In genomic region chr2:137063829-137064228, GRCm38 (mm10) we compare ENCODE assay signal across 17 mouse cellular contexts. TPM values are rescaled to one million over a fixed set of nuclear protein-coding genes. Genes with fewer than 3 reads are reported as not detected.
DNase-seq lines count a peak whose midpoint lies in the region; ATAC-seq lines count a peak whose summit lies in the region.
"Had no signal": no experiment of that assay in that cellular context is flagged by ENCODE, and none has a peak within 500 bp of the region (broad histone marks: within the 10 kb centered on the region; RNA-seq: fewer than 3 reads in every experiment).

No protein-coding gene starts in this region.

- H3K4me1 ChIP-seq in hindbrain, embryonic 11.5 days (replicated peaks; ENCODE audit: control insufficient read depth, insufficient read depth, low read length): no peaks in the 10 kb centered on the region
- no peaks in the 10 kb centered on the region; the same call in 1 of the 2 replicates for H3K4me1 ChIP-seq in hindbrain, embryonic 14.5 days (replicated peaks; ENCODE audit: control insufficient read depth, insufficient read depth, low read length)
- peaks cover 15% of the 10 kb centered on the region for H3K4me1 ChIP-seq in midbrain, embryonic 12.5 days
- H3K4me1 ChIP-seq in midbrain, embryonic 13.5 days (replicated peaks): peaks cover 20% of the 10 kb centered on the region
- H3K4me1 ChIP-seq: forebrain, embryonic 15.5 days had no signal

- peak; percentile 49; the same call in 1 of the 2 replicates for ATAC-seq in hindbrain, embryonic 11.5 days (ENCODE audit: low FRiP score)
- no peak for ATAC-seq in hindbrain, embryonic 14.5 days (ENCODE audit: low FRiP score)
- ATAC-seq in midbrain, embryonic 12.5 days (ENCODE audit: low FRiP score, low read depth): peak; percentile 48; the same call in 1 of the 2 replicates
- ATAC-seq in midbrain, embryonic 13.5 days: no peak
- ATAC-seq: forebrain, embryonic 15.5 days had no signal

- WGBS in hindbrain, embryonic 11.5 days: 53% methylated on average over 1 of the region's 1 CpGs
- 58% methylated on average over 1 of the region's 1 CpGs for WGBS in hindbrain, embryonic 14.5 days
- 42% methylated on average over 1 of the region's 1 CpGs for WGBS in midbrain, embryonic 12.5 days
- WGBS in midbrain, embryonic 13.5 days: 39% methylated on average over 1 of the region's 1 CpGs

- H3K36me3 ChIP-seq in hindbrain, embryonic 11.5 days (ENCODE audit: control insufficient read depth, insufficient read depth, low read length): no peaks in the 10 kb centered on the region
- no peaks in the 10 kb centered on the region for H3K36me3 ChIP-seq in hindbrain, embryonic 14.5 days (replicated peaks; ENCODE audit: control insufficient read depth, insufficient read depth)
- H3K36me3 ChIP-seq in midbrain, embryonic 12.5 days: no peaks in the 10 kb centered on the region
- peaks cover 5% of the 10 kb centered on the region; the same call in 1 of the 2 replicates for H3K36me3 ChIP-seq in midbrain, embryonic 13.5 days
- H3K36me3 ChIP-seq: embryonic facial prominence, embryonic 13.5 days; forebrain, embryonic 15.5 days had no signal

- H3K27ac ChIP-seq in hindbrain, embryonic 11.5 days (ENCODE audit: low read depth, low read length): no peak overlapping the region
- no peak overlapping the region for H3K27ac ChIP-seq in hindbrain, embryonic 14.5 days
- 0 out of 2 replicates have a peak overlapping the region, but pooled peaks have one; percentile 15 for H3K27ac ChIP-seq in midbrain, embryonic 12.5 days (replicated peaks)
- H3K27ac ChIP-seq in midbrain, embryonic 13.5 days: no peak overlapping the region
- H3K27ac ChIP-seq: embryonic facial prominence, embryonic 13.5 days; forebrain, embryonic 15.5 days; heart, embryonic 13.5 days; hindbrain, embryonic 13.5 days had no signal

- no peaks in the 10 kb centered on the region for H3K9me3 ChIP-seq in hindbrain, embryonic 11.5 days (ENCODE audit: control insufficient read depth, low read length)
- no peaks in the 10 kb centered on the region for H3K9me3 ChIP-seq in hindbrain, embryonic 14.5 days (ENCODE audit: control insufficient read depth, low read length)
- no peaks in the 10 kb centered on the region for H3K9me3 ChIP-seq in midbrain, embryonic 12.5 days
- no peaks in the 10 kb centered on the region for H3K9me3 ChIP-seq in midbrain, embryonic 13.5 days
- H3K9me3 ChIP-seq: embryonic facial prominence, embryonic 13.5 days; forebrain, embryonic 15.5 days; heart, embryonic 13.5 days; hindbrain, embryonic 13.5 days had no signal

- H3K27me3 ChIP-seq in hindbrain, embryonic 11.5 days (ENCODE audit: control insufficient read depth, insufficient read depth, low read length): no peaks in the 10 kb centered on the region
- no peaks in the 10 kb centered on the region for H3K27me3 ChIP-seq in hindbrain, embryonic 14.5 days (ENCODE audit: control insufficient read depth, insufficient read depth, low read length)
- H3K27me3 ChIP-seq in midbrain, embryonic 12.5 days: no peaks in the 10 kb centered on the region
- H3K27me3 ChIP-seq in midbrain, embryonic 13.5 days: no peaks in the 10 kb centered on the region
- H3K27me3 ChIP-seq: embryonic facial prominence, embryonic 13.5 days; forebrain, embryonic 15.5 days; heart, embryonic 13.5 days had no signal

- H3K4me2 ChIP-seq in hindbrain, embryonic 11.5 days (replicated peaks; ENCODE audit: low read depth, low read length): no peak overlapping the region
- H3K4me2 ChIP-seq in hindbrain, embryonic 14.5 days (replicated peaks): no peak overlapping the region
- H3K4me2 ChIP-seq in midbrain, embryonic 12.5 days (replicated peaks): no peak overlapping the region
- H3K4me2 ChIP-seq in midbrain, embryonic 13.5 days (replicated peaks): no peak overlapping the region
- H3K4me2 ChIP-seq: embryonic facial prominence, embryonic 13.5 days; forebrain, embryonic 15.5 days; heart, embryonic 13.5 days; hindbrain, embryonic 13.5 days had no signal

- H3K9ac ChIP-seq in hindbrain, embryonic 11.5 days (ENCODE audit: low read depth, low read length): no peak overlapping the region
- no peak overlapping the region for H3K9ac ChIP-seq in hindbrain, embryonic 14.5 days
- H3K9ac ChIP-seq in midbrain, embryonic 12.5 days (replicated peaks): no peak overlapping the region
- H3K9ac ChIP-seq in midbrain, embryonic 13.5 days (replicated peaks): no peak overlapping the region
- H3K9ac ChIP-seq: embryonic facial prominence, embryonic 13.5 days; forebrain, embryonic 15.5 days; heart, embryonic 13.5 days; hindbrain, embryonic 13.5 days had no signal

- DNase-seq in hindbrain, embryonic 11.5 days (ENCODE audit: low spot score): no peak
- DNase-seq in hindbrain, embryonic 14.5 days (ENCODE audit: low spot score): no peak
- DNase-seq in retina, embryonic 14.5 days (ENCODE audit: low spot score): peak; percentile 67
- no peak for DNase-seq in cerebellum, adult 11 months
- DNase-seq: adrenal gland, adult 2 months; adrenal gland, postnatal 25 days; cerebellum, adult 2 months; cerebellum, postnatal 10 days; gastrocnemius, postnatal 36 days; heart, adult 11 months; heart, postnatal 36 days had no signal

- no peak overlapping the region for H3K4me3 ChIP-seq in hindbrain, embryonic 11.5 days (ENCODE audit: low read depth, low read length)
- H3K4me3 ChIP-seq in hindbrain, embryonic 14.5 days (replicated peaks; ENCODE audit: low read length): no peak overlapping the region
- H3K4me3 ChIP-seq in midbrain, embryonic 12.5 days: no peak overlapping the region
- H3K4me3 ChIP-seq in midbrain, embryonic 13.5 days (replicated peaks): no peak overlapping the region
- H3K4me3 ChIP-seq: embryonic facial prominence, embryonic 13.5 days; forebrain, embryonic 15.5 days; heart, embryonic 13.5 days; hindbrain, embryonic 13.5 days had no signal

RNA-seq across cellular contexts. Expression of gene Jag1, which starts 52.6 kb away (rescaled TPM):
- polyA plus RNA-seq in hindbrain, embryonic 11.5 days (2014; fragmentation: Nextera tagmentation; extraction: Ambion mirVana): 21.3 and 22.1 TPM in 2 replicates
- 13.2 and 14.7 TPM in 2 replicates for polyA plus RNA-seq in hindbrain, embryonic 14.5 days (2014; fragmentation: Nextera tagmentation; extraction: Ambion mirVana)
- polyA plus RNA-seq in midbrain, embryonic 12.5 days (2016; fragmentation: Nextera tagmentation; extraction: Ambion mirVana): 51.2 and 53.0 TPM in 2 replicates
- polyA plus RNA-seq in midbrain, embryonic 13.5 days (2015; fragmentation: Nextera tagmentation; extraction: Ambion mirVana): 22.1 and 27.4 TPM in 2 replicates

Comparison
In these comparisons a context has a peak if more than half of its experiments do, and no peak if none do; other contexts are left out.
1. ATAC-seq: peak in hindbrain, embryonic 11.5 days (single experiment) and midbrain, embryonic 12.5 days (single experiment); none in hindbrain, embryonic 14.5 days (single experiment) and midbrain, embryonic 13.5 days (single experiment).